Mouse (Mus musculus): Measurements from ENCODE around the gene Alox12b. TPM values are rescaled to one million over a fixed set of nuclear protein-coding genes. Genes with fewer than 3 reads are reported as not detected.

The Alox12b gene
- polyA plus RNA-seq, 1 experiment from 2014 or later, result 0.59 TPM

DNA sequence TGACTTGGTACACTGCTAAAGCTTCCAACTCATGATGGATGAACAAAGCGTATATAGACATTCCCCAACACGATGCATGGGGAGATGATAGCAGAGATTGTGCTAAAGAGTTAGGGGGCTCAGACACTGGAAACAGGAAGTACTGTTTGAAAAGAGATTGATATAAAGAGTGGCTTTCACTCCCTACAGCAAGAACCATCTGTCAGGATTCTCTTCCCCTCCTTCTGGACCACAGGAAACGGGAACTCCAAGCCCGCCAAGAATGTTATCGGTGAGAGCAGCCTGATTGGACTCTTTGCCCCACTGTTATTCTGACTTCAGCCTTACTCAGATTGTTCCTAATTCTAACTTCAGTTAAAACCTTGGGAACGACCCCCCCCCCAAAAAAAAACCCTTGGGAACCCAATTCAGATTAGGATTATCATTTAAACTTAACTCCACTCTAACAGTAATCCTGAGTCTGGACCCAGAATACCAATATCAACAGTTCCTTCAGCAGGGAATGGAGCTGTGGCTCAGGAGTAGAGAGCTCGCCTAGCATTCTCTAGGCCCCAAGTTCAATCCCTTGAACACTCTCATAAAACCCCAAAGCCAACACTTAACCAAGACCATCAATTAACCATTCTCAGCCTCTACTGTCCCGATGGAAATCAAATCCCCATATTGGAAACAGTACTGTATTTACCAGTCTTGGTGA is 28.2 kb upstream of the Alox12b start:
- peaks cover 7% of the 10 kb centered on the region; the same call in 1 of the 2 replicates for H3K4me1 ChIP-seq (replicated peaks; ENCODE audit: control insufficient read depth, insufficient read depth, low read length)
- ATAC-seq (ENCODE audit: low FRiP score), result no peak
- no peak overlapping the region for H3K4me3 ChIP-seq (replicated peaks; ENCODE audit: low read length)
- WGBS, result 79% methylated on average over 8 of the region's 8 CpGs
- H3K4me2 ChIP-seq (replicated peaks), result no peak overlapping the region
- no peak overlapping the region for H3K9ac ChIP-seq
- H3K36me3 ChIP-seq (replicated peaks; ENCODE audit: control insufficient read depth, insufficient read depth), result no peaks in the 10 kb centered on the region
- H3K27me3 ChIP-seq (ENCODE audit: control insufficient read depth, insufficient read depth, low read length), result no peaks in the 10 kb centered on the region; the same call in 1 of the 2 replicates
- DNase-seq (ENCODE audit: low spot score), result no peak
- H3K27ac ChIP-seq, result no peak overlapping the region
- H3K9me3 ChIP-seq (ENCODE audit: control insufficient read depth, low read length), result no peaks in the 10 kb centered on the region

GRCm38 (mm10) chr11:69133566-69133922 is 23.2 kb upstream of the Alox12b start:
- H3K4me1 ChIP-seq (replicated peaks; ENCODE audit: control insufficient read depth, insufficient read depth, low read length), result peaks cover 9% of the 10 kb centered on the region; the same call in 1 of the 2 replicates
- H3K9ac ChIP-seq, result peak overlapping the region; percentile 58; the same call in 1 of the 2 replicates
- peak overlapping the region; percentile 39; the same call in 1 of the 2 replicates for H3K4me3 ChIP-seq (replicated peaks; ENCODE audit: low read length)
- DNase-seq (ENCODE audit: low spot score) (no peak), ATAC-seq (ENCODE audit: low FRiP score) (peak; percentile 34; the same call in 1 of the 2 replicates)
- no peaks in the 10 kb centered on the region for H3K36me3 ChIP-seq (replicated peaks; ENCODE audit: control insufficient read depth, insufficient read depth)
- no peak overlapping the region for H3K27ac ChIP-seq
- WGBS, result 14% methylated on average over 5 of the region's 5 CpGs
- H3K9me3 ChIP-seq (ENCODE audit: control insufficient read depth, low read length), result no peaks in the 10 kb centered on the region
- peak overlapping the region; percentile 66 for H3K4me2 ChIP-seq (replicated peaks)
- no peaks in the 10 kb centered on the region for H3K27me3 ChIP-seq (ENCODE audit: control insufficient read depth, insufficient read depth, low read length)

DNA sequence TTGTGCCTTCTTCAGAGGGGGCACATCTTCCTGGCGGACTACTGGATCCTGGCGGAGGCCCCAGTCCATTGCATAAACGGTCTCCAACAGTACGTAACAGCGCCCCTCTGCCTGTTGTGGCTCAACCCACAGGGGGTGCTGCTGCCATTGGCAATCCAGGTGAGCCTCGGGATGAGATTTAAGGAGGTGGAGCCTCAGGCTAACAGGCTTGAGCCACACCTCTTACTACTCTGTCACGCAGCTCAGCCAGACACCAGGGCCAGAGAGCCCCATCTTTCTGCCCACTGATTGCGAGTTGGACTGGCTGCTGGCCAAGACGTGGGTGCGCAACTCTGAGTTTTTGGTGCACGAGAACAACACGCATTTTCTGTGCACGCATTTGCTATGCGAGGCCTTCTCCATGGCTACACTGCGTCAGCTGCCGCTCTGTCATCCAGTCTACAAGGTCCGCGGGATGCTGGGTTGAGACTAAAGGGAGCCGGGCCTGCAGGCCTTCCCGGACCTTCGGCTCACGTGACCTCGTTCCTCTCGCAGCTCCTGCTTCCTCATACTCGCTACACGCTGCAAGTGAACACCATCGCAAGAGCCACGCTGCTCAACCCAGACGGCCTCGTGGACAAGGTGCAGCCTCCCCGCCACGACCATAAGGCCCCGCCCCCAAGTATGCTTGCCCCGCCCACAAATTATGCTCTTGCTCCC is 22.7 kb upstream of the Alox12b start:
- ATAC-seq (ENCODE audit: low FRiP score), result peak; percentile 69
- Histone ChIP-seq H3K4me3 (replicated peaks; ENCODE audit: low read length) (peak overlapping the region; percentile 39), H3K4me2 (replicated peaks) (peak overlapping the region; percentile 66), H3K27ac (no peak overlapping the region), H3K9me3 (ENCODE audit: control insufficient read depth, low read length) (no peaks in the 10 kb centered on the region), H3K27me3 (ENCODE audit: control insufficient read depth, insufficient read depth, low read length) (no peaks in the 10 kb centered on the region), H3K9ac (peak overlapping the region; percentile 58), H3K36me3 (replicated peaks; ENCODE audit: control insufficient read depth, insufficient read depth) (no peaks in the 10 kb centered on the region), H3K4me1 (replicated peaks; ENCODE audit: control insufficient read depth, insufficient read depth, low read length) (peaks cover 9% of the 10 kb centered on the region; the same call in 1 of the 2 replicates)
- peak; percentile 57 for DNase-seq (ENCODE audit: low spot score)
- WGBS, result 2% methylated on average over 34 of the region's 34 CpGs

DNA sequence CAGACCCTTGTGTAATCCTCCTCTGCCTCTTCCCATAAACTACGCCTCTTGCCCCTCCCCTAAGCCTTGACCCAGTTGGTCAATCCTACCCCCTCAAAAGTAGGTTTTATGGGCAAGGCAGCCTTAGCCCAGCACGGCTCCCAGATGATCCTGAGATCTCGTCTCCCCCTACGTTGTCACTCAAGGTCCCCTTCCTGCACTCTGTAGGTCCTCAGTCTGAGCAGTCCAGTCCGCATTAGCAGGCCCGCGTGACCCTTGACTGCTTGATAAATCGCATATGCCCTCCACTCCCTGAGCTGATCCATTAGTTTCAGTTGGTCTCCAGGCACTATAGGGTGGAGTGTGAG is 22.2 kb upstream of the Alox12b start:
- peak overlapping the region; percentile 58 for H3K9ac ChIP-seq
- WGBS, result 33% methylated on average over 8 of the region's 8 CpGs
- H3K27ac ChIP-seq, result no peak overlapping the region
- H3K9me3 ChIP-seq (ENCODE audit: control insufficient read depth, low read length), result no peaks in the 10 kb centered on the region
- DNase-seq (ENCODE audit: low spot score) (no peak), ATAC-seq (ENCODE audit: low FRiP score) (peak; percentile 12; the same call in 1 of the 2 replicates)
- H3K4me1 ChIP-seq (replicated peaks; ENCODE audit: control insufficient read depth, insufficient read depth, low read length), result peaks cover 9% of the 10 kb centered on the region; the same call in 1 of the 2 replicates
- peak overlapping the region; percentile 39 for H3K4me3 ChIP-seq (replicated peaks; ENCODE audit: low read length)
- no peaks in the 10 kb centered on the region for H3K36me3 ChIP-seq (replicated peaks; ENCODE audit: control insufficient read depth, insufficient read depth)
- peak overlapping the region; percentile 66 for H3K4me2 ChIP-seq (replicated peaks)
- H3K27me3 ChIP-seq (ENCODE audit: control insufficient read depth, insufficient read depth, low read length), result no peaks in the 10 kb centered on the region

GRCm38 (mm10) chr11:69135361-69135760 is 21.4 kb upstream of the Alox12b start:
- no peak for DNase-seq (ENCODE audit: low spot score)
- Histone ChIP-seq H3K4me3 (replicated peaks; ENCODE audit: low read length) (no peak overlapping the region), H3K27ac (no peak overlapping the region), H3K36me3 (replicated peaks; ENCODE audit: control insufficient read depth, insufficient read depth) (no peaks in the 10 kb centered on the region), H3K9ac (no peak overlapping the region), H3K4me1 (replicated peaks; ENCODE audit: control insufficient read depth, insufficient read depth, low read length) (peaks cover 9% of the 10 kb centered on the region; the same call in 1 of the 2 replicates), H3K9me3 (ENCODE audit: control insufficient read depth, low read length) (no peaks in the 10 kb centered on the region), H3K27me3 (ENCODE audit: control insufficient read depth, insufficient read depth, low read length) (no peaks in the 10 kb centered on the region), H3K4me2 (replicated peaks) (no peak overlapping the region)
- WGBS, result 94% methylated on average over 6 of the region's 6 CpGs
- ATAC-seq (ENCODE audit: low FRiP score), result no peak

DNA sequence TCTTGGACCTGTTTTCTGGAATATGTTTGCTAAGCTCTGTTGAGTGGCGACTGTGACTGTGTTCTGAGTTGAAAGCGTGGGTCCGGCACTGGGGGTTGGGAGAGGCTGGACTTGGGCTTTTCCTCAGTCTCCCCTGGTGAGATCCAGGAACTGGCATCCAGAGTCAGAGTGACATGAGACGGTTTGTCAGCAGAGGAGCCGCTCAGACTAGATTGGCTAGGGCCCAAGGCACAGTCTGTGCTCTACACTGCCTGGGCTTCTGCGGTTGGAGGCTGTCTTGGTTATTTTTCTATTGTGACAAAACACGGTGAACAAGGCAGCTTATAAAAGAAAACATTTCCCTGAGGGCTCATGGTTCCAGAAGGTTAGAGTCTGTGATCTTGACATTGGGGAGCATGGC is 9.2 kb upstream of the Alox12b start:
- DNase-seq (ENCODE audit: low spot score) (no peak), ATAC-seq (ENCODE audit: low FRiP score) (no peak)
- no peak overlapping the region for H3K9ac ChIP-seq
- H3K9me3 ChIP-seq (ENCODE audit: control insufficient read depth, low read length), result no peaks in the 10 kb centered on the region
- WGBS, result 64% methylated on average over 7 of the region's 7 CpGs
- no peak overlapping the region for H3K4me3 ChIP-seq (replicated peaks; ENCODE audit: low read length)
- no peak overlapping the region for H3K4me2 ChIP-seq (replicated peaks)
- peaks cover 5% of the 10 kb centered on the region; the same call in 1 of the 2 replicates for H3K27me3 ChIP-seq (ENCODE audit: control insufficient read depth, insufficient read depth, low read length)
- H3K27ac ChIP-seq, result no peak overlapping the region
- H3K36me3 ChIP-seq (replicated peaks; ENCODE audit: control insufficient read depth, insufficient read depth), result no peaks in the 10 kb centered on the region
- peaks cover 5% of the 10 kb centered on the region; the same call in 1 of the 2 replicates for H3K4me1 ChIP-seq (replicated peaks; ENCODE audit: control insufficient read depth, insufficient read depth, low read length)

- Histone ChIP-seq H3K4me1 (replicated peaks; ENCODE audit: control insufficient read depth, insufficient read depth, low read length) (peaks cover 5% of the 10 kb centered on the region; the same call in 1 of the 2 replicates), H3K9ac (no peak overlapping the region), H3K4me2 (replicated peaks) (no peak overlapping the region), H3K4me3 (replicated peaks; ENCODE audit: low read length) (no peak overlapping the region), H3K27me3 (ENCODE audit: control insufficient read depth, insufficient read depth, low read length) (peaks cover 5% of the 10 kb centered on the region; the same call in 1 of the 2 replicates), H3K27ac (no peak overlapping the region), H3K36me3 (replicated peaks; ENCODE audit: control insufficient read depth, insufficient read depth) (no peaks in the 10 kb centered on the region), H3K9me3 (ENCODE audit: control insufficient read depth, low read length) (no peaks in the 10 kb centered on the region)
- ATAC-seq (ENCODE audit: low FRiP score) (no peak), DNase-seq (ENCODE audit: low spot score) (no peak)
- 87% methylated on average over 5 of the region's 5 CpGs for WGBS
Observed at GRCm38 (mm10) chr11:69148451-69148960, 8.3 kb upstream of the Alox12b start.

- WGBS, result 77% methylated on average over 6 of the region's 6 CpGs
- no peaks in the 10 kb centered on the region for H3K36me3 ChIP-seq (replicated peaks; ENCODE audit: control insufficient read depth, insufficient read depth)
- H3K4me2 ChIP-seq (replicated peaks), result no peak overlapping the region
- no peak overlapping the region for H3K9ac ChIP-seq
- H3K9me3 ChIP-seq (ENCODE audit: control insufficient read depth, low read length), result no peaks in the 10 kb centered on the region
- peaks cover 5% of the 10 kb centered on the region; the same call in 1 of the 2 replicates for H3K4me1 ChIP-seq (replicated peaks; ENCODE audit: control insufficient read depth, insufficient read depth, low read length)
- no peak overlapping the region for H3K27ac ChIP-seq
- DNase-seq (ENCODE audit: low spot score), result no peak
- no peak overlapping the region for H3K4me3 ChIP-seq (replicated peaks; ENCODE audit: low read length)
- ATAC-seq (ENCODE audit: low FRiP score), result no peak
- peaks cover 5% of the 10 kb centered on the region; the same call in 1 of the 2 replicates for H3K27me3 ChIP-seq (ENCODE audit: control insufficient read depth, insufficient read depth, low read length)
Observed at GRCm38 (mm10) chr11:69149728-69150127, 7.1 kb upstream of the Alox12b start.

- H3K4me3 ChIP-seq (replicated peaks; ENCODE audit: low read length), result no peak overlapping the region
- 4% methylated on average over 7 of the region's 7 CpGs for WGBS
Observed at GRCm38 (mm10) chr11:69150444-69150843, 6.3 kb upstream of the Alox12b start.

More at GRCm38 (mm10) chr11:69150444-69150843, 6.3 kb upstream of the Alox12b start:
- DNase-seq (ENCODE audit: low spot score) (peak; percentile 80), ATAC-seq (ENCODE audit: low FRiP score) (no peak)
- H3K36me3 ChIP-seq (replicated peaks; ENCODE audit: control insufficient read depth, insufficient read depth), result no peaks in the 10 kb centered on the region
- no peak overlapping the region for H3K27ac ChIP-seq
- H3K9me3 ChIP-seq (ENCODE audit: control insufficient read depth, low read length), result no peaks in the 10 kb centered on the region
- H3K4me1 ChIP-seq (replicated peaks; ENCODE audit: control insufficient read depth, insufficient read depth, low read length), result peaks cover 5% of the 10 kb centered on the region; the same call in 1 of the 2 replicates
- peaks cover 5% of the 10 kb centered on the region; the same call in 1 of the 2 replicates for H3K27me3 ChIP-seq (ENCODE audit: control insufficient read depth, insufficient read depth, low read length)
- H3K9ac ChIP-seq, result no peak overlapping the region
- peak overlapping the region; percentile 27 for H3K4me2 ChIP-seq (replicated peaks)
